Mouse (Mus musculus): ENCODE results near the gene Sh3gl2.

DNA sequence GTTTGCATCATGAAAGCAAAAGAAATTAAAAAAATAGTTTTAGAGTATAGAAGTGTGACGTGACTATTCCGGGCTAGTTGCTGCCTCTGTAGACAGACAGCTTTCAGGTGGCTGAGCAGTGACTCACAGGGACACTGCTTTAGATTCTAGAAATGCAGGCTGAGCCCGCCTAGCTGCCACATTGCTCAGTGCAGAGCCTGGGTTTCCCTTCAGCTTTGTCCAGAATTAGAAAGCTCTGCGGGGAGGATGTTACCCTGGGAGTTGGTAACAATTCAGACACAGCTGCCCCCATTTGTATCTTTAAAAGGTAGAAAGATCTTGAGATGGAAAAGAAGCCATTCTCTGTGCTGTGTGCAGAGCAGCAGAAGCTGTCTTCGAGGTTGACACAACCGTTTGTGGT lies 166.1 kb downstream of the Sh3gl2 start:
- TF ChIP-seq POLR2A (IDR thresholded peaks at IDR 0.05; ENCODE audit: insufficient read depth, low read length) (no peak), CTCF (IDR thresholded peaks at IDR 0.05; ENCODE audit: low read depth, low read length) (no peak)
